Mouse (Mus musculus) forebrain, embryonic 11.5 days (tissue): Measurements from ENCODE around the gene Aacs. TPM values are rescaled to one million over a fixed set of nuclear protein-coding genes. Genes with fewer than 3 reads are reported as not detected.
A peak's percentile ranks its signal among the peaks of the same experiment; 100 is the strongest.

Experiments used
- ATAC-seq: fragments of 200-750 bp; cut with Nextera tagmentation; replicated peaks from 2 replicates; pipeline ENCODE4 v1.8.0; 2017; ENCODE audit warnings: moderate TSS enrichment; ENCODE audit not compliant: low FRiP score
- DNase-seq: peaks from one replicate; pipeline ENCODE4 v3.0.0-alpha.2; 2017; ENCODE audit warnings: low spot score
- H3K27ac ChIP-seq: fragments of 300-500 bp; sonication (generic); 2 replicates; pipeline ENCODE4 v1.5.1; 2014; ENCODE audit warnings: low read depth, low read length
- H3K27me3 ChIP-seq: fragments of 300-500 bp; sonication (generic); 2 replicates; pipeline ENCODE4 v1.6.1; 2014; ENCODE audit warnings: mild to moderate bottlenecking, low read length, mixed read lengths; ENCODE audit not compliant: control insufficient read depth, insufficient read depth
- H3K36me3 ChIP-seq: fragments of 300-500 bp; sonication (generic); 2 replicates; pipeline ENCODE4 v1.6.1; 2014; ENCODE audit warnings: mild to moderate bottlenecking, low read length, moderate library complexity, mixed read lengths; ENCODE audit not compliant: control insufficient read depth, insufficient read depth
- H3K4me1 ChIP-seq: fragments of 300-500 bp; sonication (generic); replicated peaks from 2 replicates; pipeline ENCODE4 v1.6.1; 2014; ENCODE audit warnings: low read length, mixed read lengths; ENCODE audit not compliant: control insufficient read depth, insufficient read depth
- H3K4me2 ChIP-seq: fragments of 300-500 bp; sonication (generic); 2 replicates; pipeline ENCODE4 v1.6.1; 2014; ENCODE audit warnings: low read depth, mild to moderate bottlenecking, low read length, moderate library complexity, mixed read lengths; ENCODE audit not compliant: severe bottlenecking
- H3K4me3 ChIP-seq: fragments of 300-500 bp; sonication (generic); 2 replicates; pipeline ENCODE4 v1.5.1; 2014; ENCODE audit warnings: low read depth, low read length
- H3K9ac ChIP-seq: fragments of 300-500 bp; sonication (generic); 2 replicates; pipeline ENCODE4 v1.6.1; 2014; ENCODE audit warnings: low read length
- H3K9me3 ChIP-seq: fragments of 300-500 bp; sonication (generic); 2 replicates; pipeline ENCODE4 v1.6.1; 2016; ENCODE audit warnings: low read length, mixed read lengths; ENCODE audit not compliant: control insufficient read depth
- WGBS: fragments of 180-500 bp; shearing (Covaris S2); extraction: QIAGEN DNeasy Blood & Tissue Kit; methylation state at CpG from one replicate; pipeline ENCODE4 v1.1.7; 2014; 5-methylcytosine and 5-hydroxymethylcytosine counted together
- polyA plus RNA-seq: library from polyadenylated mRNA; unstranded; fragments of >200 nt; fragmentation: Nextera tagmentation; extraction: Ambion mirVana; gene quantifications from 2 replicates; pipeline ENCODE4 v1.2.1, GENCODE M21; 2014

Gene Aacs
- polyA plus RNA-seq, 1 experiment from 2014 or later, result 55.4 TPM

GRCm38 (mm10) chr5:125534168-125534610 lies 58.6 kb downstream of the Aacs start:
- Histone ChIP-seq H3K9me3 (no peaks in the 10 kb centered on the region), H3K27ac (no peak overlapping the region), H3K27me3 (peaks cover 47% of the 10 kb centered on the region), H3K36me3 (no peaks in the 10 kb centered on the region), H3K4me3 (no peak overlapping the region), H3K4me2 (peak overlapping the region; percentile 36; the same call in 1 of the 2 replicates), H3K4me1 (peaks cover 19% of the 10 kb centered on the region), H3K9ac (no peak overlapping the region)
- no peak for ATAC-seq
- 9% methylated on average over 7 of the region's 7 CpGs for WGBS
- no peak for DNase-seq

- 1% methylated on average over 26 of the region's 26 CpGs for WGBS
- peaks cover 19% of the 10 kb centered on the region for H3K4me1 ChIP-seq
- no peak overlapping the region for H3K9ac ChIP-seq
- H3K36me3 ChIP-seq, result no peaks in the 10 kb centered on the region
- no peak overlapping the region for H3K27ac ChIP-seq
- ATAC-seq, result no peak; the same call in 1 of the 2 replicates
- H3K4me3 ChIP-seq, result peak overlapping the region; percentile 0; the same call in 1 of the 2 replicates
- peaks cover 44% of the 10 kb centered on the region for H3K27me3 ChIP-seq
- peak overlapping the region; percentile 36; the same call in 1 of the 2 replicates for H3K4me2 ChIP-seq
- DNase-seq, result no peak
- H3K9me3 ChIP-seq, result no peaks in the 10 kb centered on the region
Observed at GRCm38 (mm10) chr5:125534611-125535324, 59.2 kb downstream of the Aacs start.

- no peaks in the 10 kb centered on the region for H3K27me3 ChIP-seq
Observed at GRCm38 (mm10) chr5:125545090-125545489, 69.5 kb downstream of the Aacs start.

GRCm38 (mm10) chr5:125546293-125546692 lies 70.7 kb downstream of the Aacs start:
- Histone ChIP-seq H3K27ac (no peak overlapping the region), H3K9me3 (no peaks in the 10 kb centered on the region), H3K27me3 (no peaks in the 10 kb centered on the region), H3K4me2 (no peak overlapping the region), H3K4me1 (peaks cover 11% of the 10 kb centered on the region; the same call in 1 of the 2 replicates), H3K4me3 (no peak overlapping the region), H3K36me3 (no peaks in the 10 kb centered on the region), H3K9ac (no peak overlapping the region)
- no peak for ATAC-seq
- 20% methylated on average over 13 of the region's 13 CpGs for WGBS
- no peak for DNase-seq

More at GRCm38 (mm10) chr5:125545090-125545489, 69.5 kb downstream of the Aacs start:
- H3K4me3 ChIP-seq, result no peak overlapping the region
- no peak overlapping the region for H3K9ac ChIP-seq
- no peak for ATAC-seq
- H3K36me3 ChIP-seq, result no peaks in the 10 kb centered on the region
- WGBS, result 93% methylated on average over 2 of the region's 2 CpGs
- no peak overlapping the region for H3K27ac ChIP-seq
- no peaks in the 10 kb centered on the region for H3K9me3 ChIP-seq
- DNase-seq, result no peak
- no peak overlapping the region for H3K4me2 ChIP-seq
- H3K4me1 ChIP-seq, result peaks cover 10% of the 10 kb centered on the region; the same call in 1 of the 2 replicates

- H3K27me3 ChIP-seq, result no peaks in the 10 kb centered on the region
- ATAC-seq, result peak; percentile 55; the same call in 1 of the 2 replicates
Observed at GRCm38 (mm10) chr5:125549750-125550489, 74.3 kb downstream of the Aacs start.

GRCm38 (mm10) chr5:125555732-125556131 lies 80.1 kb downstream of the Aacs start:
- H3K9ac ChIP-seq, result no peak overlapping the region
- no peak overlapping the region for H3K27ac ChIP-seq
- no peak overlapping the region for H3K4me3 ChIP-seq
- H3K4me1 ChIP-seq, result no peaks in the 10 kb centered on the region
- no peaks in the 10 kb centered on the region for H3K9me3 ChIP-seq
- ATAC-seq, result no peak
- H3K36me3 ChIP-seq, result no peaks in the 10 kb centered on the region
- H3K4me2 ChIP-seq, result no peak overlapping the region
- DNase-seq, result no peak
- WGBS, result 82% methylated on average over 5 of the region's 5 CpGs
- no peaks in the 10 kb centered on the region for H3K27me3 ChIP-seq

More at GRCm38 (mm10) chr5:125549750-125550489, 74.3 kb downstream of the Aacs start:
- Histone ChIP-seq H3K36me3 (no peaks in the 10 kb centered on the region), H3K4me2 (0 out of 2 replicates have a peak overlapping the region, but pooled peaks have one; percentile 11), H3K9ac (no peak overlapping the region), H3K4me1 (peaks cover 11% of the 10 kb centered on the region; the same call in 1 of the 2 replicates), H3K9me3 (no peaks in the 10 kb centered on the region), H3K27ac (no peak overlapping the region), H3K4me3 (no peak overlapping the region)
- no peak for DNase-seq
- WGBS, result 17% methylated on average over 11 of the region's 11 CpGs

GRCm38 (mm10) chr5:125563492-125563891 lies 87.9 kb downstream of the Aacs start:
- Histone ChIP-seq H3K27me3 (no peaks in the 10 kb centered on the region), H3K36me3 (no peaks in the 10 kb centered on the region), H3K9ac (no peak overlapping the region), H3K4me1 (no peaks in the 10 kb centered on the region), H3K9me3 (no peaks in the 10 kb centered on the region), H3K4me3 (no peak overlapping the region), H3K27ac (no peak overlapping the region), H3K4me2 (no peak overlapping the region)
- DNase-seq, result no peak
- no peak for ATAC-seq
- WGBS, result 74% methylated on average over 6 of the region's 6 CpGs

GRCm38 (mm10) chr5:125565725-125566124 lies 90.1 kb downstream of the Aacs start:
- no peaks in the 10 kb centered on the region for H3K36me3 ChIP-seq
- H3K4me3 ChIP-seq, result no peak overlapping the region
- no peaks in the 10 kb centered on the region for H3K4me1 ChIP-seq
- no peaks in the 10 kb centered on the region for H3K9me3 ChIP-seq
- no peaks in the 10 kb centered on the region for H3K27me3 ChIP-seq
- ATAC-seq (no peak), DNase-seq (no peak)
- H3K27ac ChIP-seq, result no peak overlapping the region
- H3K9ac ChIP-seq, result no peak overlapping the region
- no peak overlapping the region for H3K4me2 ChIP-seq
- 87% methylated on average over 11 of the region's 11 CpGs for WGBS
